Mouse (Mus musculus): ENCODE results near the gene Tle6. TPM values are rescaled to one million over a fixed set of nuclear protein-coding genes. Genes with fewer than 3 reads are reported as not detected.

Tle6 gene
- polyA plus RNA-seq, 1 experiment from 2014 or later: 24.1 TPM

- ATAC-seq (ENCODE audit: insufficient read depth) (no peak), DNase-seq (no peak)
- no peak overlapping the region for H3K4me2 ChIP-seq
- H3K4me3 ChIP-seq (ENCODE audit: low read depth, low read length): no peak overlapping the region
- no peak for TF ChIP-seq CTCF (IDR thresholded peaks at IDR 0.05; ENCODE audit: low read depth)
- H3K4me1 ChIP-seq (ENCODE audit: insufficient read depth): peaks cover 21% of the 10 kb centered on the region
- no peaks in the 10 kb centered on the region for H3K36me3 ChIP-seq (ENCODE audit: insufficient read depth)
- H3K27ac ChIP-seq (ENCODE audit: low read depth): no peak overlapping the region
- no peak overlapping the region for H3K9ac ChIP-seq
- WGBS: 37% methylated on average over 6 of the region's 6 CpGs
- H3K27me3 ChIP-seq (ENCODE audit: insufficient read depth, low read length): peaks cover 13% of the 10 kb centered on the region; the same call in 1 of the 2 replicates
- H3K9me3 ChIP-seq (ENCODE audit: low read depth, low read length): no peaks in the 10 kb centered on the region
Observed at GRCm38 (mm10) chr10:81598871-81599270, 2.0 kb downstream of the Tle6 start.

GRCm38 (mm10) chr10:81598342-81598741, 2.5 kb downstream of the Tle6 start:
- WGBS: 43% methylated on average over 3 of the region's 3 CpGs
- Histone ChIP-seq H3K4me1 (ENCODE audit: insufficient read depth) (peaks cover 21% of the 10 kb centered on the region), H3K27me3 (ENCODE audit: insufficient read depth, low read length) (peaks cover 14% of the 10 kb centered on the region; the same call in 1 of the 2 replicates), H3K9me3 (ENCODE audit: low read depth, low read length) (no peaks in the 10 kb centered on the region), H3K9ac (no peak overlapping the region), H3K4me3 (ENCODE audit: low read depth, low read length) (no peak overlapping the region), H3K4me2 (no peak overlapping the region), H3K27ac (ENCODE audit: low read depth) (no peak overlapping the region), H3K36me3 (ENCODE audit: insufficient read depth) (no peaks in the 10 kb centered on the region)
- TF ChIP-seq CTCF (IDR thresholded peaks at IDR 0.05; ENCODE audit: low read depth): no peak
- ATAC-seq (ENCODE audit: insufficient read depth) (no peak), DNase-seq (no peak)

- TF ChIP-seq CTCF (IDR thresholded peaks at IDR 0.05; ENCODE audit: low read depth): no peak
- Histone ChIP-seq H3K27ac (ENCODE audit: low read depth) (peak overlapping the region; percentile 83), H3K9ac (peak overlapping the region; percentile 34), H3K36me3 (ENCODE audit: insufficient read depth) (no peaks in the 10 kb centered on the region), H3K4me2 (peak overlapping the region; percentile 60), H3K9me3 (ENCODE audit: low read depth, low read length) (no peaks in the 10 kb centered on the region), H3K4me1 (ENCODE audit: insufficient read depth) (peaks cover 21% of the 10 kb centered on the region), H3K27me3 (ENCODE audit: insufficient read depth, low read length) (peaks cover 17% of the 10 kb centered on the region; the same call in 1 of the 2 replicates), H3K4me3 (ENCODE audit: low read depth, low read length) (peak overlapping the region; percentile 25)
- DNase-seq (peak; percentile 62), ATAC-seq (ENCODE audit: insufficient read depth) (peak; percentile 51)
- WGBS: 3% methylated on average over 12 of the region's 12 CpGs
Observed at GRCm38 (mm10) chr10:81597137-81597950, 3.5 kb downstream of the Tle6 start.

- peak overlapping the region; percentile 83 for H3K27ac ChIP-seq (ENCODE audit: low read depth)
- TF ChIP-seq CTCF (IDR thresholded peaks at IDR 0.05; ENCODE audit: low read depth): no peak
- H3K9me3 ChIP-seq (ENCODE audit: low read depth, low read length): no peaks in the 10 kb centered on the region
- peak overlapping the region; percentile 27 for H3K9ac ChIP-seq
- H3K4me2 ChIP-seq: peak overlapping the region; percentile 60
- H3K36me3 ChIP-seq (ENCODE audit: insufficient read depth): no peaks in the 10 kb centered on the region
- H3K4me1 ChIP-seq (ENCODE audit: insufficient read depth): peaks cover 21% of the 10 kb centered on the region
- WGBS: 3% methylated on average over 10 of the region's 10 CpGs
- H3K27me3 ChIP-seq (ENCODE audit: insufficient read depth, low read length): peaks cover 17% of the 10 kb centered on the region
- peak overlapping the region; percentile 25 for H3K4me3 ChIP-seq (ENCODE audit: low read depth, low read length)
- DNase-seq (peak; percentile 57), ATAC-seq (ENCODE audit: insufficient read depth) (no peak)
Observed at GRCm38 (mm10) chr10:81596611-81597010, 4.3 kb downstream of the Tle6 start.

DNA sequence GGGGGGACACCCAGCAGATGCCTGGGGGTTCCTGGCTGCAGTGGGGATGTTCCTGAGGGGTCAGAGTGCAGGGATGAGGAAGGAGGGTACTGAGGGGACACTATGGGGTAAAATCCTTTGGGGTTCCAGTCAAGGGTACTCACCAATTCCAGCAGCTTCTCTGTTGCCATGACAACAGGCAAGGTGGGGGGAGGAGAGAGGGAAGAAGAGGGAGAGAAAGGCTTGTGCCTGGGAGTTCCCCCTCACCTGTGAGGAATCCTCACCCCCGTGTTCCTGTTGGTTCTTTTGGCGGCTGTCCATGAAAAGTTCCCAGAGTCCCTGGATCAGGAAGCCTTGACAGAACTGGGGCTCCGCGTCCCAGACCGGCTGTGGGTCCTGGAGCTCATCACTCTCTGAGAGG, 5.3 kb downstream of the Tle6 start:
- Histone ChIP-seq H3K9me3 (ENCODE audit: low read depth, low read length) (no peaks in the 10 kb centered on the region), H3K27me3 (ENCODE audit: insufficient read depth, low read length) (peaks cover 17% of the 10 kb centered on the region), H3K4me2 (no peak overlapping the region), H3K9ac (no peak overlapping the region), H3K4me3 (ENCODE audit: low read depth, low read length) (no peak overlapping the region), H3K36me3 (ENCODE audit: insufficient read depth) (no peaks in the 10 kb centered on the region), H3K27ac (ENCODE audit: low read depth) (no peak overlapping the region), H3K4me1 (ENCODE audit: insufficient read depth) (peaks cover 16% of the 10 kb centered on the region)
- DNase-seq (no peak), ATAC-seq (ENCODE audit: insufficient read depth) (no peak)
- 29% methylated on average over 5 of the region's 5 CpGs for WGBS
- TF ChIP-seq CTCF (IDR thresholded peaks at IDR 0.05; ENCODE audit: low read depth): no peak

- H3K27ac ChIP-seq (ENCODE audit: low read depth): no peak overlapping the region
- ATAC-seq (ENCODE audit: insufficient read depth) (no peak), DNase-seq (no peak)
- no peak overlapping the region for H3K4me3 ChIP-seq (ENCODE audit: low read depth, low read length)
- peaks cover 16% of the 10 kb centered on the region for H3K4me1 ChIP-seq (ENCODE audit: insufficient read depth)
- H3K9me3 ChIP-seq (ENCODE audit: low read depth, low read length): no peaks in the 10 kb centered on the region
- H3K9ac ChIP-seq: no peak overlapping the region
- peaks cover 17% of the 10 kb centered on the region for H3K27me3 ChIP-seq (ENCODE audit: insufficient read depth, low read length)
- no peak overlapping the region for H3K4me2 ChIP-seq
- no peak for TF ChIP-seq CTCF (IDR thresholded peaks at IDR 0.05; ENCODE audit: low read depth)
- H3K36me3 ChIP-seq (ENCODE audit: insufficient read depth): 0 out of 2 replicates have a peak, but pooled peaks cover 5% of the 10 kb centered on the region
- WGBS: 55% methylated on average over 18 of the region's 18 CpGs
Observed at GRCm38 (mm10) chr10:81593935-81594334, 6.9 kb downstream of the Tle6 start.

GRCm38 (mm10) chr10:81593223-81593622, 7.7 kb downstream of the Tle6 start:
- WGBS: 48% methylated on average over 4 of the region's 4 CpGs
- H3K4me2 ChIP-seq: no peak overlapping the region
- peaks cover 17% of the 10 kb centered on the region for H3K27me3 ChIP-seq (ENCODE audit: insufficient read depth, low read length)
- no peaks in the 10 kb centered on the region for H3K9me3 ChIP-seq (ENCODE audit: low read depth, low read length)
- H3K27ac ChIP-seq (ENCODE audit: low read depth): no peak overlapping the region
- no peak overlapping the region for H3K9ac ChIP-seq
- ATAC-seq (ENCODE audit: insufficient read depth) (no peak), DNase-seq (no peak)
- H3K4me3 ChIP-seq (ENCODE audit: low read depth, low read length): no peak overlapping the region
- TF ChIP-seq CTCF (IDR thresholded peaks at IDR 0.05; ENCODE audit: low read depth): no peak
- peaks cover 16% of the 10 kb centered on the region for H3K4me1 ChIP-seq (ENCODE audit: insufficient read depth)
- H3K36me3 ChIP-seq (ENCODE audit: insufficient read depth): 0 out of 2 replicates have a peak, but pooled peaks cover 9% of the 10 kb centered on the region

Measured in lung, embryonic 14.5 days (tissue).